Mouse (Mus musculus): Measurements from ENCODE around the gene Mmp25. TPM values are rescaled to one million over a fixed set of nuclear protein-coding genes. Genes with fewer than 3 reads are reported as not detected.
"Not testable (repeated sequence)": the region's sequence is repeated elsewhere in the genome, so short reads cannot be mapped to it uniquely, and the experiment has no call there.

Gene Mmp25
- polyA plus RNA-seq, 1 experiment from 2014 or later = 0.12 TPM

- TF ChIP-seq EP300 (optimal IDR thresholded peaks at IDR 0.05) = no peak
- no peak for TF ChIP-seq CTCF (IDR thresholded peaks at IDR 0.05; ENCODE audit: low read depth)
- DNase-seq (ENCODE audit: low spot score) = no peak
- WGBS = 41% methylated on average over 8 of the region's 8 CpGs
Observed at GRCm38 (mm10) chr17:23603077-23603476, 42.0 kb downstream of the Mmp25 start.

GRCm38 (mm10) chr17:23601836-23602585 lies 43.1 kb downstream of the Mmp25 start:
- Histone ChIP-seq H3K4me3 (ENCODE audit: low read depth, low read length) (no peak overlapping the region), H3K9me3 (ENCODE audit: control insufficient read depth, low read length) (no peaks in the 10 kb centered on the region), H3K4me1 (replicated peaks; ENCODE audit: control insufficient read depth, insufficient read depth) (no peaks in the 10 kb centered on the region), H3K4me2 (replicated peaks; ENCODE audit: low read depth) (no peak overlapping the region), H3K27me3 (ENCODE audit: control insufficient read depth, insufficient read depth, low read length) (no peaks in the 10 kb centered on the region), H3K27ac (replicated peaks) (no peak overlapping the region), H3K9ac (ENCODE audit: low read length) (0 out of 2 replicates have a peak overlapping the region, but pooled peaks have one; percentile 27), H3K36me3 (ENCODE audit: control insufficient read depth, insufficient read depth, low read length) (no peaks in the 10 kb centered on the region)
- DNase-seq (ENCODE audit: low spot score) = no peak
- no peak for ATAC-seq (ENCODE audit: low FRiP score, low TSS enrichment)
- WGBS = 43% methylated on average over 10 of the region's 10 CpGs
- no peak for TF ChIP-seq CTCF (IDR thresholded peaks at IDR 0.05; ENCODE audit: low read depth)
- TF ChIP-seq EP300 (optimal IDR thresholded peaks at IDR 0.05) = no peak

More at GRCm38 (mm10) chr17:23603077-23603476, 42.0 kb downstream of the Mmp25 start:
- no peak overlapping the region for H3K9ac ChIP-seq (ENCODE audit: low read length)
- H3K4me1 ChIP-seq (replicated peaks; ENCODE audit: control insufficient read depth, insufficient read depth) = no peaks in the 10 kb centered on the region
- no peak for ATAC-seq (ENCODE audit: low FRiP score, low TSS enrichment)
- H3K36me3 ChIP-seq (ENCODE audit: control insufficient read depth, insufficient read depth, low read length) = no peaks in the 10 kb centered on the region
- no peak overlapping the region for H3K27ac ChIP-seq (replicated peaks)
- H3K4me3 ChIP-seq (ENCODE audit: low read depth, low read length) = no peak overlapping the region
- H3K9me3 ChIP-seq (ENCODE audit: control insufficient read depth, low read length) = no peaks in the 10 kb centered on the region
- H3K4me2 ChIP-seq (replicated peaks; ENCODE audit: low read depth) = no peak overlapping the region
- no peaks in the 10 kb centered on the region for H3K27me3 ChIP-seq (ENCODE audit: control insufficient read depth, insufficient read depth, low read length)

GRCm38 (mm10) chr17:23600641-23601622 lies 44.1 kb downstream of the Mmp25 start, which contains the start of gene Zscan10:
Zscan10 (plus strand) TSS chr17:23600856.
- Histone ChIP-seq H3K4me2 (replicated peaks; ENCODE audit: low read depth) (peak within 1 kb of the TSS; percentile 82), H3K4me3 (ENCODE audit: low read depth, low read length) (peak within 1 kb of the TSS; percentile 49), H3K27me3 (ENCODE audit: control insufficient read depth, insufficient read depth, low read length) (no peaks in the 10 kb centered on the region), H3K36me3 (ENCODE audit: control insufficient read depth, insufficient read depth, low read length) (no peaks in the 10 kb centered on the region), H3K9me3 (ENCODE audit: control insufficient read depth, low read length) (no peaks in the 10 kb centered on the region), H3K4me1 (replicated peaks; ENCODE audit: control insufficient read depth, insufficient read depth) (no peaks in the 10 kb centered on the region), H3K9ac (ENCODE audit: low read length) (0 out of 2 replicates have a peak within 1 kb of the TSS, but pooled peaks have one; percentile 27), H3K27ac (replicated peaks) (peak within 1 kb of the TSS; percentile 92)
- WGBS = 63% methylated on average over 15 of the region's 15 CpGs
- ATAC-seq (ENCODE audit: low FRiP score, low TSS enrichment) (no peak), DNase-seq (ENCODE audit: low spot score) (no peak)
- TF ChIP-seq EP300 (optimal IDR thresholded peaks at IDR 0.05) (no peak), CTCF (IDR thresholded peaks at IDR 0.05; ENCODE audit: low read depth) (no peak)

GRCm38 (mm10) chr17:23599605-23600063 lies 45.4 kb downstream of the Mmp25 start:
- Histone ChIP-seq H3K9me3 (ENCODE audit: control insufficient read depth, low read length) (no peaks in the 10 kb centered on the region), H3K36me3 (ENCODE audit: control insufficient read depth, insufficient read depth, low read length) (no peaks in the 10 kb centered on the region), H3K4me3 (ENCODE audit: low read depth, low read length) (peak overlapping the region; percentile 49), H3K27ac (replicated peaks) (peak overlapping the region; percentile 92), H3K27me3 (ENCODE audit: control insufficient read depth, insufficient read depth, low read length) (no peaks in the 10 kb centered on the region), H3K4me2 (replicated peaks; ENCODE audit: low read depth) (peak overlapping the region; percentile 82), H3K9ac (ENCODE audit: low read length) (peak overlapping the region; percentile 73), H3K4me1 (replicated peaks; ENCODE audit: control insufficient read depth, insufficient read depth) (no peaks in the 10 kb centered on the region)
- no peak for ATAC-seq (ENCODE audit: low FRiP score, low TSS enrichment)
- DNase-seq (ENCODE audit: low spot score) = no peak
- TF ChIP-seq EP300 (optimal IDR thresholded peaks at IDR 0.05) (no peak), CTCF (IDR thresholded peaks at IDR 0.05; ENCODE audit: low read depth) (no peak)
- WGBS = 26% methylated on average over 7 of the region's 7 CpGs

- DNase-seq (ENCODE audit: low spot score) = peak; percentile 93
- Histone ChIP-seq H3K36me3 (ENCODE audit: control insufficient read depth, insufficient read depth, low read length) (no peaks in the 10 kb centered on the region), H3K27ac (replicated peaks) (peak within 1 kb of the TSS; percentile 92), H3K4me2 (replicated peaks; ENCODE audit: low read depth) (peak within 1 kb of the TSS; percentile 82), H3K4me1 (replicated peaks; ENCODE audit: control insufficient read depth, insufficient read depth) (no peaks in the 10 kb centered on the region), H3K27me3 (ENCODE audit: control insufficient read depth, insufficient read depth, low read length) (no peaks in the 10 kb centered on the region), H3K9ac (ENCODE audit: low read length) (peak within 1 kb of the TSS; percentile 73), H3K9me3 (ENCODE audit: control insufficient read depth, low read length) (no peaks in the 10 kb centered on the region), H3K4me3 (ENCODE audit: low read depth, low read length) (peak within 1 kb of the TSS; percentile 49)
- peak; percentile 10; the same call in 1 of the 2 replicates for TF ChIP-seq CTCF (IDR thresholded peaks at IDR 0.05; ENCODE audit: low read depth)
- TF ChIP-seq EP300 (optimal IDR thresholded peaks at IDR 0.05) = no peak
- ATAC-seq (ENCODE audit: low FRiP score, low TSS enrichment) = peak; percentile 99
- WGBS = 5% methylated on average over 31 of the region's 31 CpGs
Observed at GRCm38 (mm10) chr17:23598582-23599552, 46.2 kb downstream of the Mmp25 start, which contains the start of gene Zfp13. Zfp13 (minus strand) TSS chr17:23599487.

- H3K9me3 ChIP-seq (ENCODE audit: control insufficient read depth, low read length); ATAC-seq (ENCODE audit: low FRiP score, low TSS enrichment); DNase-seq (ENCODE audit: low spot score); H3K4me2 ChIP-seq (replicated peaks; ENCODE audit: low read depth); H3K9ac ChIP-seq (ENCODE audit: low read length); H3K27ac ChIP-seq (replicated peaks); H3K4me1 ChIP-seq (replicated peaks; ENCODE audit: control insufficient read depth, insufficient read depth); H3K36me3 ChIP-seq (ENCODE audit: control insufficient read depth, insufficient read depth, low read length); H3K27me3 ChIP-seq (ENCODE audit: control insufficient read depth, insufficient read depth, low read length); H3K4me3 ChIP-seq (ENCODE audit: low read depth, low read length): not testable (repeated sequence)
- WGBS = 80% methylated on average over 4 of the region's 4 CpGs
Observed at GRCm38 (mm10) chr17:23595139-23595538, 49.9 kb downstream of the Mmp25 start.

Data from stomach, postnatal 0 days (tissue).